Mouse (Mus musculus) layer of hippocampus, postnatal 36 days (tissue): ENCODE measurements around the gene Fdxacb1. TPM values are rescaled to one million over a fixed set of nuclear protein-coding genes. Genes with fewer than 3 reads are reported as not detected.

Source experiments
- DNase-seq, 2 experiments: peaks; one replicate each; pipeline ENCODE4 v3.0.0; 2022
- total RNA-seq, 2 experiments: library from RNA; stranded (reverse); gene quantifications; 2 replicates each; pipeline ENCODE4 v1.2.3; 2021

The Fdxacb1 gene
- total RNA-seq, 2 experiments from 2014 or later: 5.4 to 6.4 TPM

DNA sequence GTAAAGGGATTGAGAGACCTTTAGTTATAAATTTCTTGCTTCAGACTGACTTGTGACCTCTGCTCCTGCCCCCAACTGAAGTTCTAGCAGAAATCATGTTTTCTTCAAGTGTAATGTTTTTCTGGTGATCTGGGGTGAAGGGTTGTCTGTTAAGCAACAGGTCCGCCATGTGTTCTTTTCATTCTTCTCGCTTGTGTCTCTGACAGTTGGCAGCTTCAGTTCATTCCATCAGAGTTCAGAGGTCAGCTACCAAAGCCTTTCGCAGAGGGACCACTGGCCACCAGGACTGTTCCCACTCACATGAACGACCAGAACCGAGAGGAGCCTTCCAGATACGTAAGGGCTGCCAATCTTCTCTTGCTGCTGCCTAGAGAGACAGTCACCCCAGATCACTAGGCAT, 40.4 kb downstream of the Fdxacb1 start:
- DNase-seq: no peak

DNA sequence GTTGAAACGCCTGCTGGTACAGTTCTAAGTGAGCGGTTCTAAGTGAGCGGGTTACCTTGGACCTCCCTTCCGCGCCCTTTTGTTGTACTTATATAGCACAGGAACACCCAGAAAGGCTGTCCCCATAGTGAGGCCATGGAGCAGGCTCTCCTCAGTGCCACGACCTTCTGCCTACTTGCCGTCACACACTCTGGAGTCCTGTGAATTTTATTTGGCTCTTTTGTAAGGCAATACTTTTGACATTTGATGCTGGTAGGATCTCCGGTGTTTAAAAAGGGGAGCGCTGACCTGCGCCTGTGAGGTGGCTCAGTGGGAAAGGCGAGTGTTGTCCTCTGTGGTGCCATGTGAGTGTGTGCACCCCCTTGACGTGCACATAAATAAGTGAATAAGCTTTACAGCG, 41.1 kb downstream of the Fdxacb1 start:
- DNase-seq: no peak

- DNase-seq: no peak
Observed at GRCm38 (mm10) chr9:50811187-50811586, 43.2 kb downstream of the Fdxacb1 start.

GRCm38 (mm10) chr9:50811746-50812145, 43.7 kb downstream of the Fdxacb1 start:
- no peak for DNase-seq

GRCm38 (mm10) chr9:50813796-50814195, 45.8 kb downstream of the Fdxacb1 start:
- no peak for DNase-seq

DNA sequence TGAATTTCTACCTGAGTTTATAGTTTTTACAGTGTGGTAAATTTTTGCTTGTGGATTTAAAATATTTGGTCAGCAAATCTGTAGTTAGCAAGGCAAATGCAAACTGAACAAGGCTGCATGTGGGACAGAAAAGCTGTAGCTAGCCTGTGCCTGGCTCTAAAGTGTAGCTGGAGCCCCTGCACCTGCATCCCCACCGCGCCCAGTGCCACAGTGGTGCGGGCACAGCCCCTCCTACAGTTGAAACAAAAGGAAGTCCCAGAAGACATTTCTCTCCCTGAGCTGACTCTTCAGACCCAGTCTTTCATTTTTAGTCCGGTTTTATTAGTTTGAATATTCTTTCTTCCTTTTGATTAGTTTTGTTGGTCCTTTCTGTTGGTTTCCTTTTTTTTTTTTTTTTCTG, 47.6 kb downstream of the Fdxacb1 start:
- DNase-seq: no peak

DNA sequence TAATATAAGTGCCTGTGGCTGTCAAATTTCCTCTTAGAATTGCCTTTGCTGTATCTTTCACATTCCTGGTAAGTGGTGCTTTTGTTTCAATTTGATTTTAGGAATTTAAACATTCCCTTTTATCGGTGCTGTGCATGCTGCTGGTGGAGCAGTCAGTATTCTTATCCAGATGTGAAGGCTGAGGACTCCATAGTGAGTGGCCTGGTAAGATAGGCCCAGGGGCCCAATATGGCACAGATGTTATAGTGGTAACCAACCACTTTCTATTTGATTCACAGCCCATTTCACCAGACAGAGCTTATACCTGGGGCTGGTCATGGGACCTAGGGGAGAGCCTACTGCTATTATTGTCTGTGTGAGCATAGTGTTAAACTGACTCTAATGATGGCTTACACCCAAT, 48.5 kb downstream of the Fdxacb1 start:
- no peak for DNase-seq

DNA sequence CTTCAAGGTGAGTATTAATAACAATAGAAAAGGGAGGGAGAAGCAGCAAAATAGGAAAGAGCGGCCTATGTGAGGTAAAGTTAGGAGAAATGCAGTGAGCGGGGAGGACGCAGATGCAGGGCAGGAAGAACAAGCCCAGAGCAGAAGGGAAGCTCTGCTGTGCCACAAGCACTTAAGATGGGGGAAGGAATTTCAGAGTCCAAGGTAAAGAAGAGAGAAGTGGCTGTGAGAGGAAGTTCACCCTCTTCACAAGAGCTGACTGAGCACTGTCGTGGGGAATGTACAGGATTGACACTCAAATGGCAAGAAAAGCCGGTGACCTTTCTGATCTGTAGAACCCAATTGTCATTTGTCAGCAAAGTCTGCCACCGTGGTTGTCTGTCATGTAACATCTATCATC, 50.0 kb downstream of the Fdxacb1 start:
- no peak for DNase-seq

DNA sequence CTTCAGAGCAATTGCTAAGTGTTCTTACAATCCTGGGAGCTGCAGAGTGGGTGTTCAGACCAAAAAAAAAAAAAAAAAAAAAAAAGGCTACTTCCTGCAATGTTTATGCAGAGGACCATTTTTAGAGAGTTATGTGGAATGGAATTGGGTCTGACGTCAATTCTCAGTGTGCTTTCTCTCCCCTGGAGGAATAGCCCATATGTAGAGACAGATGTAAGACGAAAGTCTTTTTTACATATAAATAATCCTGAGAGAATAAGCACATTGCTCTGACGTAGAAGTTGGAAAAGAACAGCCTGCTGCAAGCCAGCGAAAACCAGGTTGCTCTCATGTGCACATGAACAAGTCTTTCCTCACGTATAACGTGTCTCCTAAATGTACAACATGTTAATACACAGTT, 51.7 kb downstream of the Fdxacb1 start:
- no peak for DNase-seq

DNA sequence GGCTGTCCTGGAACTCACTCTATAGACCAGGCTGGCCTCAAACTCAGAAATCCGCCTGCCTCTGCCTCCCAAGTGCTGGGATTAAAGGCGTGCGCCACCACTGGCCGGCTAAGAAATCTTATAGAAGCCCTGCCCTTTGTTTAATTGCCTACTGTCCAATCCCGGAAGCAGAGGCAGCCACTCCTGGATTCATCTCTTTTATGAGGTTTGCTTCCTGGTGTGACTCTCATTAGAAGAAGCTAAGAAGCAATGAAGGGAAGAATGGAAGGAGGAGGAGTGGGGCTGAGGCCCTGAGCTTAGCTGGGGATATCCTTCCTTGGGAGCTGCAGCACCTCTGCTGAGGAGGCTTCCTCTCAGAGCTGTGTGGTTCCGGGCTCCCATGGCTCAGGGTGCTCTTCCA, 53.6 kb downstream of the Fdxacb1 start:
- DNase-seq: no peak

- no peak for DNase-seq
Observed at GRCm38 (mm10) chr9:50822216-50822615, 54.2 kb downstream of the Fdxacb1 start.

Other genes with a start within 250 kb of the Fdxacb1 start
- 10 to 100 TPM; 34.4 to 39.3 TPM for gene Pts, start 239.5 kb upstream of the Fdxacb1 start, total RNA-seq
- gene Il18, start 213.4 kb upstream of the Fdxacb1 start, total RNA-seq: 10 to 100 TPM; 24.4 to 26.7 TPM
- gene Bco2, start 213.1 kb upstream of the Fdxacb1 start, total RNA-seq: 1 to 10 TPM; 2.7 to 4.0 TPM
- gene Tex12, start 206.9 kb upstream of the Fdxacb1 start, total RNA-seq: not detected
- gene Sdhd, start 164.4 kb upstream of the Fdxacb1 start, total RNA-seq: 100 to 1,000 TPM; 114 to 116 TPM
- 100 to 1,000 TPM; 238 to 241 TPM for gene Timm8b, start 164.3 kb upstream of the Fdxacb1 start, total RNA-seq
- 1 to 10 TPM; 2.2 to 3.0 TPM for gene Pih1d2, start 150.9 kb upstream of the Fdxacb1 start, total RNA-seq
- 10 to 100 TPM; 18.3 to 22.7 TPM for gene Nkapd1, start 150.8 kb upstream of the Fdxacb1 start, total RNA-seq
- 100 to 1,000 TPM; 134 to 144 TPM for gene Dlat, start 108.5 kb upstream of the Fdxacb1 start, total RNA-seq
- 10 to 100 TPM; 83.8 to 97.1 TPM for gene Dixdc1, start 28.7 kb upstream of the Fdxacb1 start, total RNA-seq
- 1 to 10 TPM in 1 of 2 experiments, under 1 TPM in 1; 0.67 to 1.6 TPM for gene 2310030G06Rik, start 21.7 kb upstream of the Fdxacb1 start, total RNA-seq
- 100 to 1,000 TPM; 153 to 161 TPM for gene Cryab, start 16.9 kb upstream of the Fdxacb1 start, total RNA-seq
- 1 to 10 TPM in 1 of 2 experiments, under 1 TPM in 1; 0.95 to 1.2 TPM for gene Hspb2, start 15.9 kb upstream of the Fdxacb1 start, total RNA-seq
- gene Alg9, start 6.8 kb downstream of the Fdxacb1 start, total RNA-seq: 10 to 100 TPM; 27.3 to 31.9 TPM
- 10 to 100 TPM; 24.3 to 29.0 TPM for gene 1110032A03Rik, start 7.3 kb downstream of the Fdxacb1 start, total RNA-seq
- 10 to 100 TPM; 17.4 to 18.5 TPM for gene Ppp2r1b, start 77.1 kb downstream of the Fdxacb1 start, total RNA-seq
- gene Sik2, start 240.8 kb downstream of the Fdxacb1 start, total RNA-seq: 10 to 100 TPM; 37.8 to 43.5 TPM